Mouse (Mus musculus) thymus, postnatal 0 days (tissue): ENCODE data around the gene Tram1l1. TPM values are rescaled to one million over a fixed set of nuclear protein-coding genes. Genes with fewer than 3 reads are reported as not detected.
"Not testable (repeated sequence)": the region's sequence is repeated elsewhere in the genome, so short reads cannot be mapped to it uniquely, and the experiment has no call there.

ENCODE experiments used
- DNase-seq: peaks from one replicate; pipeline ENCODE4 v3.0.0-alpha.2; 2015; ENCODE audit warnings: low spot score
- polyA plus RNA-seq: library from polyadenylated mRNA; unstranded; fragments of >200 nt; fragmentation: Nextera tagmentation; extraction: Ambion mirVana; gene quantifications from 2 replicates; pipeline ENCODE4 v1.2.1, GENCODE M21; 2015

The Tram1l1 gene
- 0.09 and 0.21 TPM in 2 replicates for polyA plus RNA-seq

DNA sequence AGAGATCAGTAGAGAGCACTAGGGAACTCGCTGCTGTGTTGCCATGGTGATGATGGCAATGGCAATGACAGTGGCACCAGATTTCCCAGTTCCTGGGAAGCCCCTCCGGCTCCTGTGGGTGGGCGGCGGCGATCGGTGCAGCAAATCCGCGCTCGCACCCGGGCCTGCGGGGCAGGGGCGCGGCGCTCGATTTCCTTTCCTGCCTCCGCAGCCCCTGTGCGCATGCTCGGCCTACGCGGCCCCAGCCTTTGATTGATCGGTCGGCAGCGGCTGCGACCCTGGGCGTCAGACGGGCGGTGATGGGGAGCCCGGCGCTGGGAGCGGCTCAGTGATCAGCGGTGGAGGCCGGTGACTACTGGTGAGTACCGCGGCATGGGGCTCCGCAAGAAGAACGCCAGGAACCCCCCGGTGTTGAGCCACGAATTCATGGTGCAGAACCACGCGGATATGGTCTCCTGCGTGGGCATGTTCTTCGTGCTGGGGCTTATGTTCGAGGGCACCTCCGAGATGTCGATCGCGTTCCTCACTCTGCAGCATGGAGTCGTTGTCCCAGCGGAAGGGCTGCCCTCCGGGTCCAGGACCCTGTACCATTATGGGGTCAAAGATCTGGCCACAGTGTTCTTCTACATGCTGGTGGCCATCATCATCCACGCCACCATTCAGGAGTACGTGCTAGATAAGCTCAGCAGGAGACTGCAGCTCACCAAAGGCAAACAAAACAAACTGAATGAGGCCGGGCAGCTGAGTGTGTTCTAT, at the start of gene Tram1l1:
TSS of gene Tram1l1 (plus strand) at position 35 of the 756 bp plus-strand sequence.
- peak; percentile 3 for DNase-seq

DNA sequence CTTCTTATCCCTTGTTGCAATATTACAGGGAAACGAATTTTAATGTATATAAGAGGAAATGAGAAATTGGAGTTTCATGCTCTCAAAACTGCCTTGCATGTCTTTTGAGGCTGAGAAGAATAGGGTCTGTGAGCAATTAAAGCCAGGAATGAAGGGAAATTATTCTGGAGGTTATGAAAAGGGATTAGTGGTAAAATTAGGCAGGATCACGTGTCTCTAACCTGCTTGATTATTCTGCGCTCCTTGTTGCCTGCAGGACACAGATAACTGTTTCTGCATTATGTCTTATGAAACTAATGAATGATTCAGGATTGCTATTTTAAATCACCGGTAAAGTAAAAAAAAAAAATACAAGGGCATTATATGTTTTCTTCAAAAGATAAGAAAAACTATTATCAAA, 49.4 kb upstream of the Tram1l1 start:
- DNase-seq = no peak

DNA sequence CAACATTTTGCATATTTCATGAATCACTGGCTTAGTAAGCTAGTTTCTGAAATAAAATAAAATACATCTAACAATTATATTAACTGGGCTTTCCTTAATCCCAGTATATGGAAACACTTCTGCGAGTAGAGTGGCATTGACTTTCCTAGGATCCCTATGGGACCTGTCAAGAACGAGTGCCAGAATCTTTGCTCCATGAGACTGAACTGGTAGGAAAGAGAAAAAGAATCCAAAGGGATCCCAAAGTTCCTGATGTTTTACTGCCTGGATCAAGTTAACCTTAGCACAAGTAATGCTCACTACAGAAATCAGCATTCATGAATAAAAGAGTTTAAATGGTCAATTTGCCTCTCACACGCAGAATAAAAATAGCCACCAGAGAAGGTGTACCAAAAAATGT, 49.0 kb upstream of the Tram1l1 start:
- no peak for DNase-seq

GRCm38 (mm10) chr3:124272465-124273089, 48.1 kb upstream of the Tram1l1 start:
- DNase-seq = no peak

DNA sequence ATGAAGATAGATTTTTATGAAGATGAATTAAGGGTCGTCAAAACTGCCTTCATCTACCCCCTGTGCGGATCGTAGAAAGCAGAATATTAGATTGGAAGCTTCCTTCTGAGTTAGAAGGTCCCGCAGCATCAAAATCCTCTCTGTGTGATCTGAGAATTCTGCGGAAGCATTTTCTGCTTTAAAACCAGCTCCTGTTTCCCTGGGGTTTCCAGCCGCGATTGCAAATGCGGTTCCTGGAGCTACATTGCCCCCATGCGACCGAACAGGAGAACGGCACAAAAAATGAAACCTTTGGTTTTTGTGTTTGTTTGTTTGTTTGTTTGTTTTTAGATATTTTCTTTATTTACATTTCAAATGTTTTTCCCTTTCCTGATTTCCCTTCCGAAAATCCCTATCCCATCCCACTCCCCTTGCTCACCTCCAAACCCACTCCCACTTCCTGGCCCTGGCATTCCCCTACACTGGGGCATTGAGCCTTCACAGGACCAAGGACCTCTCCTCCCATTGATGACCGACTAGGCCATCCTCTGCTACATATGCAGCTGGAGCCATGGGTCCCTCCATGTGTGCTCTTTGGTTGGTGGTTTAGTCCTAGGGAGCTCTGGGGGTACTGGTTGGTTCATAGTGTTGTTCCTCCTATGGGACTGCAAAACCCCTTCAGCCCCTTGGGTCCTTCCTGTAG, 45.6 kb upstream of the Tram1l1 start:
- DNase-seq = not testable (repeated sequence)

GRCm38 (mm10) chr3:124288936-124289335, 31.7 kb upstream of the Tram1l1 start:
- DNase-seq = not testable (repeated sequence)

DNA sequence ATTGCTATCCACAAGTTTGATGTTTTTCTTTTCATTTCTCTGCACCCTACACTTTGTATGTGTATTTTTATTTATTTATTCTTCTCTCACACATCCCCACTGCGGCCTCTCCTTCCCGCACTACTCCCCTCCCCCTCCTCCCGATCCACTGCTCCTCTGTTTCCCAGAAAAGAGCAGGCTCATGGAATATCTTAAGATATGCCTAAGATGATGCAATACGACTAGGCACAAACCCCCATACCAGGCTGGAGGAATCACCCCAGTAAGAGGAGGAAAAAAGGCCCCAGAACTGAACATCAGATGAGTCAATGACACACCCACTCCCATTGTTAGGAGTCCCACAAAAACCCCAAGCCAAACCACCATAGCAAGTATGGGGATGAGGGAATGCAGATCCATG, 1.4 kb upstream of the Tram1l1 start:
- no peak for DNase-seq

- DNase-seq = no peak
Observed at GRCm38 (mm10) chr3:124320398-124320797, 257 bp upstream of the Tram1l1 start.

GRCm38 (mm10) chr3:124346445-124346844, 25.8 kb downstream of the Tram1l1 start:
- DNase-seq = no peak

- no peak for DNase-seq
Observed at GRCm38 (mm10) chr3:124357533-124357932, 36.9 kb downstream of the Tram1l1 start.

DNA sequence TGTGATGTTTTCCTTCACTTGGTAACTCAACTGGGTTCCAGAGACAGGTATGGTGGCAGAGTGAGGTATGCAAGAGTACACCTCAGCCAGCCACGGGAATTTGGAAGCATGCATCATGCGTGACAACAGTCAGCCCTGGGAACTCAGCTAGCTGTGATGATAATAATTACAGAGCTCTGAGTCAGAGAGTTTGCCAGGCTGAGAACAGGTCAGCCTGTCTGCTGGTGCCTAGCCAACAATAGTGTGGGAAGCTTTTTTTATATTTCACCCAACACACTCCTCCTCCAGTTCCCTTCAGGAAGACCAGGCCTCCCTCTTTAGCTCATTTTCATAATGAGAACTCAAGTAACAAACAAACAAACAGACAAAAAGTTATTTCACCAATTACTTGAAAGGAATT, 51.4 kb downstream of the Tram1l1 start:
- no peak for DNase-seq

Other genes with a start within 250 kb of the Tram1l1 start
- gene 1700006A11Rik, start 105.2 kb downstream of the Tram1l1 start, polyA plus RNA-seq = not detected in 2 replicates